Mouse (Mus musculus): ENCODE results near the gene Nxph3.

GRCm38 (mm10) chr11:95546021-95546782 lies 31.8 kb upstream of the Nxph3 start:
- TF ChIP-seq CTCF (IDR thresholded peaks at IDR 0.05; ENCODE audit: low read depth, low read length) (no peak), POLR2AphosphoS5 (IDR thresholded peaks at IDR 0.05; ENCODE audit: insufficient replicate concordance, low read depth, low read length) (no peak), TAL1 (conservative IDR thresholded peaks at IDR 0.05; ENCODE audit: low read depth, low read length) (no peak), GATA1 (IDR thresholded peaks at IDR 0.05; ENCODE audit: borderline replicate concordance, low read length) (no peak)

Measured in G1E (cell line).